Mouse (Mus musculus) kidney, embryonic 15.5 days (tissue): Measurements from ENCODE around the gene Stox2. TPM values are rescaled to one million over a fixed set of nuclear protein-coding genes. Genes with fewer than 3 reads are reported as not detected.
"Not testable (repeated sequence)": the region's sequence is repeated elsewhere in the genome, so short reads cannot be mapped to it uniquely, and the experiment has no call there.

Source experiments
- ATAC-seq: fragments of 200-750 bp; cut with Nextera tagmentation; replicated peaks from 2 replicates; pipeline ENCODE4 v1.8.0; 2017; ENCODE audit warnings: moderate TSS enrichment; ENCODE audit not compliant: low FRiP score
- H3K27ac ChIP-seq: fragments of 300-500 bp; sonication (generic); 2 replicates; pipeline ENCODE4 v1.5.1; 2015; ENCODE audit warnings: mild to moderate bottlenecking, inconsistent platforms
- H3K27me3 ChIP-seq: fragments of 300-500 bp; sonication (generic); 2 replicates; pipeline ENCODE4 v1.6.1; 2015; ENCODE audit warnings: inconsistent platforms
- H3K36me3 ChIP-seq: fragments of 300-500 bp; sonication (generic); 2 replicates; pipeline ENCODE4 v1.6.1; 2015; ENCODE audit warnings: inconsistent platforms
- H3K4me1 ChIP-seq: fragments of 300-500 bp; sonication (generic); 2 replicates; pipeline ENCODE4 v1.6.1; 2015; ENCODE audit warnings: inconsistent platforms
- H3K4me2 ChIP-seq: fragments of 300-500 bp; sonication (generic); 2 replicates; pipeline ENCODE4 v1.6.1; 2015; ENCODE audit warnings: moderate library complexity, mild to moderate bottlenecking, inconsistent platforms
- H3K4me3 ChIP-seq: fragments of 300-500 bp; sonication (generic); replicated peaks from 2 replicates; pipeline ENCODE4 v1.5.1; 2015; ENCODE audit warnings: mild to moderate bottlenecking, inconsistent platforms
- H3K9ac ChIP-seq: fragments of 300-500 bp; sonication (generic); 2 replicates; pipeline ENCODE4 v1.6.1; 2015; ENCODE audit warnings: mild to moderate bottlenecking, inconsistent platforms
- H3K9me3 ChIP-seq: fragments of 300-500 bp; sonication (generic); replicated peaks from 2 replicates; pipeline ENCODE4 v1.6.1; 2016; ENCODE audit warnings: inconsistent platforms
- WGBS: fragments of 180-500 bp; shearing (Covaris S2); methylation state at CpG from one replicate; pipeline ENCODE4 v1.1.7; 2015; ENCODE audit warnings: mixed read lengths; 5-methylcytosine and 5-hydroxymethylcytosine counted together
- polyA plus RNA-seq: library from polyadenylated mRNA; unstranded; fragments of >200 nt; fragmentation: Nextera tagmentation; extraction: Ambion mirVana; gene quantifications from 2 replicates; pipeline ENCODE4 v1.2.1, GENCODE M21; 2015

The Stox2 gene
- 12.3 and 13.8 TPM in 2 replicates for polyA plus RNA-seq

GRCm38 (mm10) chr8:47446312-47447046 lies at the start of gene Stox2:
TSS of gene Stox2 (minus strand) at chr8:47446362.
- Histone ChIP-seq H3K4me2 (no peak within 1 kb of the TSS), H3K4me1 (no peaks in the 10 kb centered on the region), H3K9me3 (no peaks in the 10 kb centered on the region), H3K9ac (no peak within 1 kb of the TSS), H3K27me3 (no peaks in the 10 kb centered on the region), H3K4me3 (no peak within 1 kb of the TSS), H3K27ac (no peak within 1 kb of the TSS), H3K36me3 (no peaks in the 10 kb centered on the region)
- WGBS = 83% methylated on average over 19 of the region's 19 CpGs
- ATAC-seq = no peak

DNA sequence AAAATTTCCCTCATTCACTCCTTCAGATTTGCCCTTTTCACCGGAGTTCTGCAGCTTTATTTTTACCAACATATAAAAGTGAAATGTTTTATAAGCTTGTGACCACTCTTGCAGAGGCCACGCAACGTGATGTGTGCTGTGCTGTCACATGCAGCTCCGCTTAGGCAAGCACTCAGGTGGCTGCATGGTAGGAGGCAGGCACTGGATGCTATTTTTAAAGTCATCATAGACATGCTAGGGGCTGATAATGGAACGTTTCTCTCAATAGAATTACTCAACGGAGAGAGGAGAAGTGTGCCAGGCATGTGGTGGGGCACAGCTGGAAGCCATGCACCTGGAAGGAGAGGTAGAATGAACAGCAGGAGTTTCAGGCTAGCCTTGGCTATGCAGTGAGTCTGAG lies 49.3 kb upstream of the Stox2 start:
- H3K4me3 ChIP-seq = no peak overlapping the region
- 85% methylated on average over 6 of the region's 6 CpGs for WGBS
- 0 out of 2 replicates have a peak overlapping the region, but pooled peaks have one; percentile 74 for H3K27ac ChIP-seq

GRCm38 (mm10) chr8:47494602-47495153 lies 48.5 kb upstream of the Stox2 start:
- 52% methylated on average over 12 of the region's 12 CpGs for WGBS
- Histone ChIP-seq H3K27me3 (no peaks in the 10 kb centered on the region), H3K9ac (no peak overlapping the region), H3K4me3 (no peak overlapping the region), H3K4me2 (no peak overlapping the region), H3K36me3 (peaks cover 95% of the 10 kb centered on the region), H3K4me1 (peaks cover 5% of the 10 kb centered on the region), H3K27ac (peak overlapping the region; percentile 74), H3K9me3 (no peaks in the 10 kb centered on the region)
- peak; percentile 87 for ATAC-seq

More for the DNA sequence above, 49.3 kb upstream of the Stox2 start:
- H3K9me3 ChIP-seq = no peaks in the 10 kb centered on the region
- no peaks in the 10 kb centered on the region for H3K27me3 ChIP-seq
- peaks cover 97% of the 10 kb centered on the region for H3K36me3 ChIP-seq
- no peak for ATAC-seq
- peaks cover 5% of the 10 kb centered on the region for H3K4me1 ChIP-seq
- no peak overlapping the region for H3K9ac ChIP-seq
- no peak overlapping the region for H3K4me2 ChIP-seq

- no peak overlapping the region for H3K4me2 ChIP-seq
- no peak for ATAC-seq
- peaks cover 5% of the 10 kb centered on the region for H3K4me1 ChIP-seq
- H3K9me3 ChIP-seq = no peaks in the 10 kb centered on the region
- H3K36me3 ChIP-seq = peaks cover 85% of the 10 kb centered on the region
- no peaks in the 10 kb centered on the region for H3K27me3 ChIP-seq
- no peak overlapping the region for H3K27ac ChIP-seq
- no peak overlapping the region for H3K9ac ChIP-seq
- H3K4me3 ChIP-seq = no peak overlapping the region
- 89% methylated on average over 12 of the region's 12 CpGs for WGBS
These were observed 46.9 kb upstream of the Stox2 start for GRCm38 (mm10) chr8:47493106-47493505.

DNA sequence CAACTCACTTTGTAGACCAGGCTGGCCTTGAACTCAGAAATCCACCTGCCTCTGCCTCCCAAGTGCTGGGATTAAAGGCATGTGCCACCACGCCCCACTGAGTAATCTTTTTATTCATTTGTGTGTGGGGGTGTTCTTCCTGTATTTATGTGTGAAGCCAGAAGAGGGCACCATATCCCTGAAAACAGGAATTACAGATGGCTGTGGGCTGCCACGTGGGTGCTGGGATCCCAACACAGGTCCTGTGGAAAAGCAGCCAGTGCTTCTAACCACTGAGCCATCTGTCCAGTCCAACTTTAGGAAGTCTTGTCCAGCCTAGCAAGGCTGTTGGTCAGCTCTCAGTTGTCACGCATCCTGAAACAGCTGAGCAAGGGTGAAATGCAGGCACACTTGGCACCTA lies 41.1 kb upstream of the Stox2 start:
- peaks cover 40% of the 10 kb centered on the region for H3K36me3 ChIP-seq
- H3K4me1 ChIP-seq = 0 out of 2 replicates have a peak, but pooled peaks cover 8% of the 10 kb centered on the region
- WGBS = 89% methylated on average over 3 of the region's 3 CpGs

DNA sequence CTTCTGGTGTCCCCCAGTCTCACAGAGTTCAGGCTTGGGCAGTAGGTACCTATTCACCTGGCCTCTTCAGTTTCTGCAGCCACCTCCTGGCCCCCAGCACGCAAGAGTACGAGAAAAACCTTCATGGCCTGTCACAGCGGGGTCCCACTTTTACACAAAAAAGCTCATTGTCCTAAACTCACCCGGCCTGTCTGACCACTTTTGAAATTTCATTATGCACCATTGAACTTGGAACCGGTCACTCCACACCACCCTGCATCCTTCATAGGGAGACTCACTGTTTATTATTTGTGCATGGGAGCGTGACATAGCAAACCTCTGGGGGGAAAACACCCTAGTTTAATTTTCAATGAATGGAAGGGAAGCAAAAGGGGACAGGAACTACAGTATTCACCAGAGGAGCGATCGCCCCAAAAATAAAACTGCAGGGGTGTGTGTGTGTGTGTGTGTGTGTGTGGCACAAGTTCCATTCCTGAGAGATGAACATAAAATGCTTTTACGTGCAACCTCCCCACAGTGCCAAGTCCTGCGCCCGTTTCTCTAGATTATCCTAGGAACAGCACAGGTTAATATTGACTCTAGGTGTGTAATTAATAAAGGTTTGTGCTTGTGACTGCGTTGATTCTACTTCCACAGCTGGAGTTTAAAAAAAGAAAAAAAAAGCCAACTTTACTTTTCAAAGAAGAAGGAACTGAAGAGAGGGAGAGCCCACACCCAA lies 36.4 kb upstream of the Stox2 start:
- Histone ChIP-seq H3K9ac (no peak overlapping the region), H3K4me1 (0 out of 2 replicates have a peak, but pooled peaks cover 14% of the 10 kb centered on the region), H3K36me3 (peaks cover 5% of the 10 kb centered on the region), H3K4me2 (peak overlapping the region; percentile 39), H3K9me3 (no peaks in the 10 kb centered on the region; the same call in 1 of the 2 replicates), H3K27ac (peak overlapping the region; percentile 88), H3K4me3 (no peak overlapping the region), H3K27me3 (no peaks in the 10 kb centered on the region)
- ATAC-seq = peak; percentile 92
- 62% methylated on average over 12 of the region's 12 CpGs for WGBS

More for the DNA sequence above, 41.1 kb upstream of the Stox2 start:
- no peak for ATAC-seq
- H3K4me2 ChIP-seq = no peak overlapping the region
- H3K4me3 ChIP-seq = no peak overlapping the region
- no peaks in the 10 kb centered on the region for H3K27me3 ChIP-seq
- H3K9me3 ChIP-seq = no peaks in the 10 kb centered on the region; the same call in 1 of the 2 replicates
- H3K9ac ChIP-seq = no peak overlapping the region
- H3K27ac ChIP-seq = no peak overlapping the region

- no peaks in the 10 kb centered on the region for H3K27me3 ChIP-seq
- no peak overlapping the region for H3K27ac ChIP-seq
- no peaks in the 10 kb centered on the region for H3K36me3 ChIP-seq
- no peak overlapping the region for H3K4me3 ChIP-seq
- no peak overlapping the region for H3K9ac ChIP-seq
- no peaks in the 10 kb centered on the region for H3K9me3 ChIP-seq
- H3K4me1 ChIP-seq = 0 out of 2 replicates have a peak, but pooled peaks cover 14% of the 10 kb centered on the region
- no peak overlapping the region for H3K4me2 ChIP-seq
- no peak for ATAC-seq
- 95% methylated on average over 7 of the region's 7 CpGs for WGBS
These were observed 33.9 kb upstream of the Stox2 start for GRCm38 (mm10) chr8:47480039-47480438.

DNA sequence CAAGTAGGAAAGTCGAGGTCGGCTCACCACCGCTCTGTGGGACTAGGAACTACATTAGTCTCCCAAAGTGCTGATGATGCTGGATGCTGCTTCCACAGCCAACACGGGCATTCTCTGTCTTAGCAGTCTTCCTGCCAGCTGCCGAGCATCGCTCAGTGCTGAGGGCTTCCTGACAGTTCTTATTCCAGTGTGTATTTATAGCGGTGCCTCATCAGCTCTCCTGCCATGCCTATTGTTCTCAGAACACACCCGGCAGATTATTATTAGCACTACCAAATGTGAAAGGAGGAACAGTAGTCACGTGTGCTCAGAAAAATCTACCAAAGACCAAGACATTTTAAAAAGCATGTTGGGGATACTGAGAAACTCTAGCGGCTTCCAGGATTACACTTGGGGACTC lies 15.5 kb upstream of the Stox2 start:
- Histone ChIP-seq H3K4me1 (no peaks in the 10 kb centered on the region), H3K27ac (peak overlapping the region; percentile 1; the same call in 1 of the 2 replicates), H3K9me3 (0 out of 2 replicates have a peak, but pooled peaks cover 8% of the 10 kb centered on the region), H3K4me2 (no peak overlapping the region), H3K9ac (no peak overlapping the region), H3K36me3 (no peaks in the 10 kb centered on the region), H3K4me3 (no peak overlapping the region), H3K27me3 (no peaks in the 10 kb centered on the region)
- ATAC-seq = no peak
- WGBS = 75% methylated on average over 10 of the region's 10 CpGs

DNA sequence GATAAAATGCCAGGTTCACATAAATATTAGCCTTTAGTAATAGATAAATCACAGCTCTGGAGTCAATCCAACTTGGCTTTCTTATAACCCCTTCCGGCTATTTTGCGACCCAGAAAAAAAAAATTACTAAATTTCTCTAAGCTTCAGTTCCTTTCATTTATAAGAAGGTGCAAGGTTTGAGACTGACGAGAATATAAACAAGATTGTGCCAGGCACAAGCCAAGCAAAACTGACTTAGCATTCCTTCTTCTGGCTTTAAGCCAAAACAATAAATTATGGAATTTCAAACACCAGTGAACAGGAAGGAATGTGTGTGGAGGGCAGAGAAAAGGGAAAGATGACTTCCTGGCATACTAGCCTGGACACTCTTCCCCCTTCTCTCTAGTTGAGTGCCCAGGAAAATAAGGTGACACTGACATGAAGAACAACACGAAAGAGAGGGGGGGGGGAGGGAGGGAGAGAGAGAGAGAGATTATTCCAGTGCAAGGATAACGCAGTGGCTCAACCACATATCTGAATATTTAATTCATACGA lies 13.1 kb upstream of the Stox2 start:
- no peaks in the 10 kb centered on the region for H3K36me3 ChIP-seq
- no peak overlapping the region for H3K9ac ChIP-seq
- no peak overlapping the region for H3K4me3 ChIP-seq
- H3K9me3 ChIP-seq = 0 out of 2 replicates have a peak, but pooled peaks cover 8% of the 10 kb centered on the region
- H3K27me3 ChIP-seq = no peaks in the 10 kb centered on the region
- 51% methylated on average over 6 of the region's 6 CpGs for WGBS
- 0 out of 2 replicates have a peak overlapping the region, but pooled peaks have one; percentile 13 for H3K27ac ChIP-seq
- no peak overlapping the region for H3K4me2 ChIP-seq
- no peak for ATAC-seq
- no peaks in the 10 kb centered on the region for H3K4me1 ChIP-seq

- 91% methylated on average over 10 of the region's 10 CpGs for WGBS
- H3K27ac ChIP-seq = no peak overlapping the region
- H3K4me1 ChIP-seq = no peaks in the 10 kb centered on the region
- H3K9ac ChIP-seq = no peak overlapping the region
- H3K4me2 ChIP-seq = no peak overlapping the region
- H3K4me3 ChIP-seq = no peak overlapping the region
- 0 out of 2 replicates have a peak, but pooled peaks cover 8% of the 10 kb centered on the region for H3K9me3 ChIP-seq
- H3K27me3 ChIP-seq = no peaks in the 10 kb centered on the region
- ATAC-seq = no peak
- no peaks in the 10 kb centered on the region for H3K36me3 ChIP-seq
These were observed 12.4 kb upstream of the Stox2 start for GRCm38 (mm10) chr8:47458591-47458990.

DNA sequence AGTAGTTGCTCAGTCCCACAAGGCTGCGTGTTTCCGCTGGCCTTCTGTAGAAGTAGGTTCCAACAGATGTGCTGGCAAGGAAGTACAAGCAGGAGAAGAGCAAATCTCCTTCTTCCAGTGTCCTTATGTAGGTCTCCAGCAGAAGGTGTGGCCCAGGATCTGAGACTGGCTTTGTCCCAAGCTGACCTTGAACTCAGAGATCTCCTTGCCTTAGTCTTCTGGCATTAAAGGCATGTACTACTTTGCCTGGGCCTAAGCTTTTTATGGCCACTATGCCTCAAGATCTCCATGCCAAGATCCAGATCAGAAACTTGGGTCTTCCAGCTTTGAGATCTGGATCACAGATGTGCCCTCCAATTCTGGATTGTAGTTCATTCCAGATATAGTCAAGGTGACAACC lies 3.0 kb upstream of the Stox2 start:
- H3K4me1 ChIP-seq, ATAC-seq: not testable (repeated sequence)

DNA sequence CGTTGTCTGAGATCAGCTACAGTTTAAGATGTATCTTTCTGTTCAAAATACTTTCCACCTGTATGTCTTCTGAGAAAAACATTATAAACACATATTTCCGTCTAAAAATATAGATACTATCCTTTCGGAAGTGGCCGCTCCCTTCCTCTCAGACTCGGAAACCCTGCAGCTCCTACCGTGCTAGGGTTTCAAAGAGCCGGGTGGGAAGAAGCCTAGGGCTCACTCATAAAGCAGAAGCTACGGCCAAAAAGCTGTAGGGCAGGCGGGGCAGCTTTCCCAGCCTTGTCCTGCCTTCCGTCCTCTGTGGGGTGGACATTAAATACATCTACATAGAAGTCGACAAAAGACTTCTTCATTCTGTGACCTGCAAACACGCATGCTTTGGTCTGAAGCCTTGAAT lies 6.9 kb downstream of the Stox2 start:
- H3K4me1 ChIP-seq = no peaks in the 10 kb centered on the region
- H3K9ac ChIP-seq = no peak overlapping the region
- H3K27me3 ChIP-seq = no peaks in the 10 kb centered on the region
- H3K9me3 ChIP-seq = no peaks in the 10 kb centered on the region
- H3K27ac ChIP-seq = no peak overlapping the region
- WGBS = 55% methylated on average over 12 of the region's 12 CpGs
- H3K36me3 ChIP-seq = no peaks in the 10 kb centered on the region
- no peak overlapping the region for H3K4me2 ChIP-seq
- H3K4me3 ChIP-seq = no peak overlapping the region
- ATAC-seq = no peak

More for the DNA sequence above, 3.0 kb upstream of the Stox2 start:
- H3K27me3 ChIP-seq, H3K4me3 ChIP-seq, H3K9ac ChIP-seq, H3K36me3 ChIP-seq, H3K9me3 ChIP-seq, H3K4me2 ChIP-seq, H3K27ac ChIP-seq: not testable (repeated sequence)
- WGBS = 98% methylated on average over 2 of the region's 2 CpGs
